Mouse (Mus musculus) cerebellum, adult (tissue): ENCODE data around the gene Xpo5.

Source experiments
- ATAC-seq: cut with Nextera tagmentation; 2 replicates; pipeline ENCODE4 v1.9.2; 2017; ENCODE audit warnings: mild to moderate bottlenecking, moderate library complexity, mixed read lengths; ENCODE audit not compliant: insufficient number of reproducible peaks, low FRiP score, low TSS enrichment

The Xpo5 gene

GRCm38 (mm10) chr17:46202421-46203071, at the start of gene Xpo5, which contains the start of gene Polh:
Xpo5 (plus strand) TSS chr17:46202782.
Polh (minus strand) TSS chr17:46202645.
- ATAC-seq, result peak; percentile 84

GRCm38 (mm10) chr17:46152847-46153782, 49.5 kb upstream of the Xpo5 start, which contains the start of gene Mad2l1bp:
Mad2l1bp (minus strand) TSS chr17:46153553.
- peak; percentile 92 for ATAC-seq

- no peak for ATAC-seq
These were observed 48.2 kb upstream of the Xpo5 start for GRCm38 (mm10) chr17:46154336-46154735.

GRCm38 (mm10) chr17:46156680-46157079, 45.9 kb upstream of the Xpo5 start:
- ATAC-seq, result no peak

- ATAC-seq, result no peak
These were observed 45.5 kb upstream of the Xpo5 start for GRCm38 (mm10) chr17:46157131-46157530.

GRCm38 (mm10) chr17:46159236-46159635, 43.3 kb upstream of the Xpo5 start:
- ATAC-seq, result no peak

GRCm38 (mm10) chr17:46160090-46160662, 42.4 kb upstream of the Xpo5 start:
- peak; percentile 21; the same call in 1 of the 2 replicates for ATAC-seq

GRCm38 (mm10) chr17:46160686-46161085, 41.9 kb upstream of the Xpo5 start, which contains the start of gene Gtpbp2:
Gtpbp2 (plus strand) TSS chr17:46161032.
- peak; percentile 97 for ATAC-seq

- no peak for ATAC-seq
These were observed 41.4 kb upstream of the Xpo5 start for GRCm38 (mm10) chr17:46161179-46161578.

GRCm38 (mm10) chr17:46161710-46162109, 40.9 kb upstream of the Xpo5 start:
- ATAC-seq, result no peak

- no peak for ATAC-seq
These were observed 40.0 kb upstream of the Xpo5 start for GRCm38 (mm10) chr17:46162551-46162950.

GRCm38 (mm10) chr17:46162951-46163421, 39.6 kb upstream of the Xpo5 start:
- ATAC-seq, result no peak

GRCm38 (mm10) chr17:46164301-46164700, 38.3 kb upstream of the Xpo5 start:
- no peak for ATAC-seq

GRCm38 (mm10) chr17:46164791-46165190, 37.8 kb upstream of the Xpo5 start:
- no peak for ATAC-seq

- ATAC-seq, result no peak
These were observed 37.1 kb upstream of the Xpo5 start for GRCm38 (mm10) chr17:46165460-46165859.

GRCm38 (mm10) chr17:46166270-46166669, 36.3 kb upstream of the Xpo5 start:
- no peak for ATAC-seq

GRCm38 (mm10) chr17:46167014-46167413, 35.6 kb upstream of the Xpo5 start:
- ATAC-seq, result no peak

- no peak for ATAC-seq
These were observed 34.3 kb upstream of the Xpo5 start for GRCm38 (mm10) chr17:46168318-46168717.

- ATAC-seq, result no peak
These were observed 33.8 kb upstream of the Xpo5 start for GRCm38 (mm10) chr17:46168768-46169167.

- ATAC-seq, result no peak
These were observed 32.0 kb upstream of the Xpo5 start for GRCm38 (mm10) chr17:46170538-46170937.

- no peak for ATAC-seq
These were observed 20.3 kb upstream of the Xpo5 start for GRCm38 (mm10) chr17:46182273-46182672.
